Mouse (Mus musculus) MEL (cell line): ENCODE data around the gene Yif1a.

Experiments used
- CHD2 ChIP-seq: IDR thresholded peaks from 2 replicates; pipeline ENCODE4 v1.6.1; 2011; ENCODE audit warnings: low read length, improper control_type of control experiment
- CTCF ChIP-seq, 3 experiments: IDR thresholded peaks in 2 of 3; conservative IDR thresholded peaks in 1 of 3; 2 replicates each; pipeline ENCODE4 v1.5.1; 2011 to 2012; ENCODE audit warnings: low read length in 3 of 3, low read depth in 2 of 3, mild to moderate bottlenecking in 2 of 3, improper control_type of control experiment in 1 of 3, inconsistent platforms in 1 of 3, mixed read lengths in 1 of 3, moderate library complexity in 1 of 3; ENCODE audit not compliant: control insufficient read depth in 1 of 3, insufficient read depth in 1 of 3, poor library complexity in 1 of 3, severe bottlenecking in 1 of 3
- ELF1 ChIP-seq: IDR thresholded peaks from 2 replicates; pipeline ENCODE4 v1.6.1; 2014; ENCODE audit warnings: low read depth, mild to moderate bottlenecking, inconsistent platforms, low read length, improper control_type of control experiment, moderate library complexity
- HCFC1 ChIP-seq: IDR thresholded peaks from 2 replicates; pipeline ENCODE4 v1.6.1; 2012; ENCODE audit warnings: low read depth, mild to moderate bottlenecking, inconsistent platforms, low read length, improper control_type of control experiment, moderate library complexity
- MEF2A ChIP-seq: IDR thresholded peaks from 2 replicates; pipeline ENCODE4 v1.6.1; 2014; ENCODE audit warnings: low read depth, mild to moderate bottlenecking, inconsistent platforms, low read length, improper control_type of control experiment; ENCODE audit not compliant: poor library complexity, insufficient replicate concordance, severe bottlenecking; ENCODE audit errors: extremely low read depth
- POLR2A ChIP-seq, 2 experiments: IDR thresholded peaks; 2 replicates each; pipeline ENCODE4 v1.6.1; 2011 to 2012; ENCODE audit warnings: low read length in 2 of 2, mild to moderate bottlenecking in 2 of 2, control low read depth in 1 of 2, improper control_type of control experiment in 1 of 2, low read depth in 1 of 2, moderate library complexity in 1 of 2; ENCODE audit not compliant: control insufficient read depth in 1 of 2, insufficient read depth in 1 of 2, poor library complexity in 1 of 2
- ZNF384 ChIP-seq: IDR thresholded peaks from 2 replicates; pipeline ENCODE4 v1.6.1; 2012; ENCODE audit warnings: low read depth, mild to moderate bottlenecking, inconsistent platforms, low read length, improper control_type of control experiment

- TF ChIP-seq CHD2, result no peak
- no peak for TF ChIP-seq ZNF384
- TF ChIP-seq POLR2A (IDR thresholded peaks at IDR 0.05; ENCODE audit: control insufficient read depth in 1 of 2, insufficient read depth in 1 of 2, low read depth in 1 of 2, low read length in 2 of 2, poor library complexity in 1 of 2), result no peak
- no peak for TF ChIP-seq MEF2A
- peak; percentile 2 to 49 (median 13); a peak in 2 of 6 replicates for TF ChIP-seq CTCF (IDR thresholded peaks at IDR 0.05 in 2 of 3, conservative IDR thresholded peaks at IDR 0.05 in 1 of 3; ENCODE audit: control insufficient read depth in 1 of 3, insufficient read depth in 1 of 3, low read depth in 2 of 3, low read length in 3 of 3, poor library complexity in 1 of 3, severe bottlenecking in 1 of 3)
- no peak for TF ChIP-seq ELF1
- TF ChIP-seq HCFC1, result no peak
These were observed 9.1 kb upstream of the Yif1a start for GRCm38 (mm10) chr19:5079279-5079678.
